Mouse (Mus musculus) kidney, embryonic 14.5 days (tissue): ENCODE measurements around the gene Lrrc8e. TPM values are rescaled to one million over a fixed set of nuclear protein-coding genes. Genes with fewer than 3 reads are reported as not detected.
A peak's percentile ranks its signal among the peaks of the same experiment; 100 is the strongest.

ENCODE experiments used
- ATAC-seq: fragments of 200-750 bp; cut with Nextera tagmentation; 2 replicates; pipeline ENCODE4 v1.8.0; 2017; ENCODE audit warnings: moderate number of reproducible peaks, mild to moderate bottlenecking, moderate TSS enrichment, moderate library complexity; ENCODE audit not compliant: low FRiP score, low TSS enrichment
- H3K27ac ChIP-seq: fragments of 300-500 bp; sonication (generic); 2 replicates; pipeline ENCODE4 v1.5.1; 2014; ENCODE audit warnings: low read depth, mild to moderate bottlenecking, low read length, moderate library complexity, mixed read lengths
- H3K27me3 ChIP-seq: fragments of 300-500 bp; sonication (generic); 2 replicates; pipeline ENCODE4 v1.6.1; 2014; ENCODE audit warnings: mild to moderate bottlenecking, low read length; ENCODE audit not compliant: control insufficient read depth, insufficient read depth
- H3K36me3 ChIP-seq: fragments of 300-500 bp; sonication (generic); 2 replicates; pipeline ENCODE4 v1.6.1; 2014; ENCODE audit warnings: low read length, mixed read lengths; ENCODE audit not compliant: control insufficient read depth, insufficient read depth
- H3K4me1 ChIP-seq: fragments of 300-500 bp; sonication (generic); 2 replicates; pipeline ENCODE4 v1.6.1; 2014; ENCODE audit warnings: low read length, mixed read lengths; ENCODE audit not compliant: control insufficient read depth, insufficient read depth
- H3K4me2 ChIP-seq: fragments of 300-500 bp; sonication (generic); replicated peaks from 2 replicates; pipeline ENCODE4 v1.6.1; 2014; ENCODE audit warnings: low read depth, mild to moderate bottlenecking, low read length
- H3K4me3 ChIP-seq: fragments of 300-500 bp; sonication (generic); 2 replicates; pipeline ENCODE4 v1.5.1; 2014; ENCODE audit warnings: mild to moderate bottlenecking, low read length
- H3K9ac ChIP-seq: fragments of 300-500 bp; sonication (generic); 2 replicates; pipeline ENCODE4 v1.6.1; 2014; ENCODE audit warnings: low read depth, mild to moderate bottlenecking, low read length, moderate library complexity
- H3K9me3 ChIP-seq: fragments of 300-500 bp; sonication (generic); 2 replicates; pipeline ENCODE4 v1.6.1; 2016; ENCODE audit warnings: low read length; ENCODE audit not compliant: control insufficient read depth
- WGBS: fragments of 180-500 bp; shearing (Covaris S2); extraction: QIAGEN DNeasy Blood & Tissue Kit; methylation state at CpG from one replicate; pipeline ENCODE4 v1.1.7; 2014; 5-methylcytosine and 5-hydroxymethylcytosine counted together
- polyA plus RNA-seq: library from polyadenylated mRNA; unstranded; fragments of >200 nt; fragmentation: Nextera tagmentation; extraction: Ambion mirVana; gene quantifications from 2 replicates; pipeline ENCODE4 v1.2.1, GENCODE M21; 2014

Lrrc8e gene
- polyA plus RNA-seq, 1 experiment from 2014 or later = 0.43 TPM

- Histone ChIP-seq H3K4me2 (peak overlapping the region; percentile 53), H3K36me3 (no peaks in the 10 kb centered on the region), H3K4me1 (peaks cover 7% of the 10 kb centered on the region; the same call in 1 of the 2 replicates), H3K27me3 (peaks cover 37% of the 10 kb centered on the region), H3K4me3 (peak overlapping the region; percentile 34), H3K9ac (no peak overlapping the region), H3K9me3 (no peaks in the 10 kb centered on the region), H3K27ac (no peak overlapping the region)
- 12% methylated on average over 33 of the region's 33 CpGs for WGBS
- ATAC-seq = peak; percentile 48
These were observed 12.3 kb upstream of the Lrrc8e start for GRCm38 (mm10) chr8:4214006-4214980.

GRCm38 (mm10) chr8:4216296-4216695, 10.3 kb upstream of the Lrrc8e start:
- no peaks in the 10 kb centered on the region for H3K9me3 ChIP-seq
- peaks cover 37% of the 10 kb centered on the region for H3K27me3 ChIP-seq
- H3K9ac ChIP-seq = peak overlapping the region; percentile 69; the same call in 1 of the 2 replicates
- peak overlapping the region; percentile 89 for H3K4me2 ChIP-seq
- no peaks in the 10 kb centered on the region for H3K36me3 ChIP-seq
- H3K27ac ChIP-seq = no peak overlapping the region
- H3K4me1 ChIP-seq = peaks cover 7% of the 10 kb centered on the region; the same call in 1 of the 2 replicates
- H3K4me3 ChIP-seq = peak overlapping the region; percentile 55
- WGBS = 5% methylated on average over 18 of the region's 18 CpGs
- no peak for ATAC-seq

GRCm38 (mm10) chr8:4216791-4217621, 9.6 kb upstream of the Lrrc8e start, which contains the start of gene Prr36:
Gene Prr36 (minus strand): TSS chr8:4217459.
- H3K27ac ChIP-seq = peak within 1 kb of the TSS; percentile 30; the same call in 1 of the 2 replicates
- H3K4me1 ChIP-seq = peaks cover 7% of the 10 kb centered on the region; the same call in 1 of the 2 replicates
- peak; percentile 68 for ATAC-seq
- no peaks in the 10 kb centered on the region for H3K9me3 ChIP-seq
- peak within 1 kb of the TSS; percentile 89 for H3K4me2 ChIP-seq
- H3K9ac ChIP-seq = peak within 1 kb of the TSS; percentile 69
- peak within 1 kb of the TSS; percentile 55 for H3K4me3 ChIP-seq
- H3K36me3 ChIP-seq = no peaks in the 10 kb centered on the region
- 1% methylated on average over 44 of the region's 44 CpGs for WGBS
- peaks cover 37% of the 10 kb centered on the region for H3K27me3 ChIP-seq

GRCm38 (mm10) chr8:4219617-4220016, 7.0 kb upstream of the Lrrc8e start:
- no peaks in the 10 kb centered on the region for H3K9me3 ChIP-seq
- no peak for ATAC-seq
- WGBS = 84% methylated on average over 3 of the region's 3 CpGs

GRCm38 (mm10) chr8:4222059-4222458, 4.6 kb upstream of the Lrrc8e start:
- H3K4me1 ChIP-seq = 0 out of 2 replicates have a peak, but pooled peaks cover 3% of the 10 kb centered on the region
- H3K9me3 ChIP-seq = no peaks in the 10 kb centered on the region
- H3K9ac ChIP-seq = no peak overlapping the region
- H3K4me3 ChIP-seq = no peak overlapping the region
- no peak overlapping the region for H3K4me2 ChIP-seq
- ATAC-seq = no peak
- peaks cover 12% of the 10 kb centered on the region for H3K27me3 ChIP-seq
- H3K36me3 ChIP-seq = no peaks in the 10 kb centered on the region
- no peak overlapping the region for H3K27ac ChIP-seq

More at GRCm38 (mm10) chr8:4219617-4220016, 7.0 kb upstream of the Lrrc8e start:
- no peak overlapping the region for H3K27ac ChIP-seq
- H3K4me2 ChIP-seq = no peak overlapping the region
- no peak overlapping the region for H3K9ac ChIP-seq
- peaks cover 35% of the 10 kb centered on the region for H3K27me3 ChIP-seq
- no peaks in the 10 kb centered on the region for H3K36me3 ChIP-seq
- no peak overlapping the region for H3K4me3 ChIP-seq
- H3K4me1 ChIP-seq = 0 out of 2 replicates have a peak, but pooled peaks cover 3% of the 10 kb centered on the region

GRCm38 (mm10) chr8:4226323-4226722, 304 bp upstream of the Lrrc8e start:
- 17% methylated on average over 4 of the region's 4 CpGs for WGBS
- Histone ChIP-seq H3K27me3 (no peaks in the 10 kb centered on the region; the same call in none of the 2 replicates), H3K36me3 (no peaks in the 10 kb centered on the region), H3K27ac (no peak overlapping the region), H3K9me3 (no peaks in the 10 kb centered on the region), H3K4me2 (peak overlapping the region; percentile 49), H3K4me1 (0 out of 2 replicates have a peak, but pooled peaks cover 3% of the 10 kb centered on the region), H3K9ac (0 out of 2 replicates have a peak overlapping the region, but pooled peaks have one; percentile 25), H3K4me3 (peak overlapping the region; percentile 26)
- peak; percentile 36; the same call in 1 of the 2 replicates for ATAC-seq

GRCm38 (mm10) chr8:4227919-4228318, 1.3 kb downstream of the Lrrc8e start:
- Histone ChIP-seq H3K9ac (no peak overlapping the region), H3K27ac (no peak overlapping the region), H3K4me3 (no peak overlapping the region), H3K36me3 (no peaks in the 10 kb centered on the region), H3K4me2 (no peak overlapping the region), H3K9me3 (no peaks in the 10 kb centered on the region), H3K4me1 (0 out of 2 replicates have a peak, but pooled peaks cover 3% of the 10 kb centered on the region), H3K27me3 (no peaks in the 10 kb centered on the region; the same call in none of the 2 replicates)
- WGBS = 94% methylated on average over 4 of the region's 4 CpGs
- no peak for ATAC-seq

GRCm38 (mm10) chr8:4229784-4230183, 3.2 kb downstream of the Lrrc8e start:
- Histone ChIP-seq H3K9ac (no peak overlapping the region), H3K27ac (no peak overlapping the region), H3K4me2 (no peak overlapping the region), H3K9me3 (no peaks in the 10 kb centered on the region), H3K27me3 (no peaks in the 10 kb centered on the region; the same call in none of the 2 replicates), H3K4me3 (no peak overlapping the region), H3K4me1 (0 out of 2 replicates have a peak, but pooled peaks cover 3% of the 10 kb centered on the region), H3K36me3 (no peaks in the 10 kb centered on the region)
- 78% methylated on average over 5 of the region's 5 CpGs for WGBS
- ATAC-seq = no peak
